Mouse (Mus musculus) MEL (cell line): ENCODE measurements around the gene Pdcd4. TPM values are rescaled to one million over a fixed set of nuclear protein-coding genes. Genes with fewer than 3 reads are reported as not detected.

ENCODE experiments used
- DNase-seq: peaks from one replicate; pipeline ENCODE4 v3.0.0; 2011; ENCODE audit warnings: low read depth, low spot score
- H3K27ac ChIP-seq: 2 replicates; pipeline ENCODE4 v1.5.1; 2012; ENCODE audit warnings: low read depth, mild to moderate bottlenecking, control low read depth, low read length, moderate library complexity; ENCODE audit not compliant: control insufficient read depth
- H3K27me3 ChIP-seq, 2 experiments: fragments of 150-350 bp in 1 of 2; sonication (generic) in 1 of 2; 2 replicates each; pipeline ENCODE4 v1.6.1; 2012; ENCODE audit warnings: low read length in 2 of 2, mild to moderate bottlenecking in 2 of 2, improper control_type of control experiment in 1 of 2, moderate library complexity in 1 of 2; ENCODE audit not compliant: insufficient read depth in 2 of 2, control insufficient read depth in 1 of 2
- H3K36me3 ChIP-seq, 2 experiments: 2 replicates each; pipeline ENCODE4 v1.6.1; 2012 to 2014; ENCODE audit warnings: low read length in 2 of 2, improper control_type of control experiment in 1 of 2, inconsistent platforms in 1 of 2, mild to moderate bottlenecking in 1 of 2; ENCODE audit not compliant: insufficient read depth in 2 of 2, control insufficient read depth in 1 of 2
- H3K4me1 ChIP-seq, 2 experiments: fragments of 150-350 bp in 1 of 2; sonication (generic) in 1 of 2; 2 replicates each; pipeline ENCODE4 v1.6.1; 2012; ENCODE audit warnings: low read length in 2 of 2, improper control_type of control experiment in 1 of 2, mild to moderate bottlenecking in 1 of 2; ENCODE audit not compliant: insufficient read depth in 2 of 2, control insufficient read depth in 1 of 2
- H3K4me3 ChIP-seq, 2 experiments: fragments of 150-350 bp in 1 of 2; sonication (generic) in 1 of 2; 2 replicates each; pipeline ENCODE4 v1.5.1; 2012; ENCODE audit warnings: low read depth in 2 of 2, low read length in 2 of 2, mild to moderate bottlenecking in 2 of 2, moderate library complexity in 2 of 2, control low read depth in 1 of 2, improper control_type of control experiment in 1 of 2; ENCODE audit not compliant: control insufficient read depth in 1 of 2, insufficient read depth in 1 of 2
- H3K79me2 ChIP-seq: 2 replicates; pipeline ENCODE4 v1.6.1; 2012; ENCODE audit warnings: mild to moderate bottlenecking, low read length, moderate library complexity; ENCODE audit not compliant: control insufficient read depth, poor library complexity, insufficient read depth
- H3K9ac ChIP-seq: 2 replicates; pipeline ENCODE4 v1.6.1; 2012; ENCODE audit warnings: low read depth, mild to moderate bottlenecking, control low read depth, low read length, moderate library complexity; ENCODE audit not compliant: control insufficient read depth, poor library complexity, severe bottlenecking
- H3K9me3 ChIP-seq: fragments of 150-350 bp; sonication (generic); replicated peaks from 2 replicates; pipeline ENCODE4 v1.6.1; 2012; ENCODE audit warnings: mild to moderate bottlenecking, low read length, improper control_type of control experiment, moderate library complexity; ENCODE audit not compliant: insufficient read depth
- CHD1 ChIP-seq: IDR thresholded peaks from 2 replicates; pipeline ENCODE4 v1.6.1; 2012; ENCODE audit warnings: low read depth, mild to moderate bottlenecking, inconsistent platforms, low read length, improper control_type of control experiment
- CHD2 ChIP-seq: IDR thresholded peaks from 2 replicates; pipeline ENCODE4 v1.6.1; 2011; ENCODE audit warnings: low read length, improper control_type of control experiment
- E2F4 ChIP-seq: IDR thresholded peaks from 2 replicates; pipeline ENCODE4 v1.6.1; 2011; ENCODE audit warnings: low read depth, low read length, improper control_type of control experiment, borderline replicate concordance
- ELF1 ChIP-seq: IDR thresholded peaks from 2 replicates; pipeline ENCODE4 v1.6.1; 2014; ENCODE audit warnings: low read depth, mild to moderate bottlenecking, inconsistent platforms, low read length, improper control_type of control experiment, moderate library complexity
- EP300 ChIP-seq, 2 experiments: IDR thresholded peaks; 2 replicates each; pipeline ENCODE4 v1.6.1; 2011; ENCODE audit warnings: improper control_type of control experiment in 2 of 2, low read length in 2 of 2, low read depth in 1 of 2, mild to moderate bottlenecking in 1 of 2
- ETS1 ChIP-seq: IDR thresholded peaks from 2 replicates; pipeline ENCODE4 v1.6.1; 2012; ENCODE audit warnings: low read depth, mild to moderate bottlenecking, inconsistent platforms, low read length, improper control_type of control experiment, moderate library complexity
- GATA1 ChIP-seq: IDR thresholded peaks from 2 replicates; pipeline ENCODE4 v1.6.1; 2011; ENCODE audit warnings: low read depth, low read length, improper control_type of control experiment
- HCFC1 ChIP-seq: IDR thresholded peaks from 2 replicates; pipeline ENCODE4 v1.6.1; 2012; ENCODE audit warnings: low read depth, mild to moderate bottlenecking, inconsistent platforms, low read length, improper control_type of control experiment, moderate library complexity
- MAFK ChIP-seq: IDR thresholded peaks from 2 replicates; pipeline ENCODE4 v1.6.1; 2011; ENCODE audit warnings: low read depth, mild to moderate bottlenecking, low read length, improper control_type of control experiment, borderline replicate concordance
- MAX ChIP-seq: IDR thresholded peaks from 2 replicates; pipeline ENCODE4 v1.6.1; 2011; ENCODE audit warnings: low read length, improper control_type of control experiment
- MEF2A ChIP-seq: IDR thresholded peaks from 2 replicates; pipeline ENCODE4 v1.6.1; 2014; ENCODE audit warnings: low read depth, mild to moderate bottlenecking, inconsistent platforms, low read length, improper control_type of control experiment; ENCODE audit not compliant: poor library complexity, insufficient replicate concordance, severe bottlenecking; ENCODE audit errors: extremely low read depth
- MYB ChIP-seq: IDR thresholded peaks from 2 replicates; pipeline ENCODE4 v1.6.1; 2011; ENCODE audit warnings: mild to moderate bottlenecking, low read depth, low read length, improper control_type of control experiment
- MYC ChIP-seq: IDR thresholded peaks from 2 replicates; pipeline ENCODE4 v1.6.1; 2011; ENCODE audit warnings: low read depth, mild to moderate bottlenecking, low read length, improper control_type of control experiment, moderate library complexity
- POLR2AphosphoS2 ChIP-seq: IDR thresholded peaks from 2 replicates; pipeline ENCODE4 v1.6.1; 2011; ENCODE audit warnings: low read length, improper control_type of control experiment
- POLR2AphosphoS5 ChIP-seq: IDR thresholded peaks from 2 replicates; pipeline ENCODE4 v1.6.1; 2012; ENCODE audit warnings: low read depth, borderline replicate concordance, mild to moderate bottlenecking, inconsistent platforms, low read length, moderate library complexity, mixed read lengths
- RAD21 ChIP-seq: IDR thresholded peaks from 2 replicates; pipeline ENCODE4 v1.6.1; 2011; ENCODE audit warnings: mild to moderate bottlenecking, low read depth, low read length, improper control_type of control experiment
- RCOR1 ChIP-seq: IDR thresholded peaks from 2 replicates; pipeline ENCODE4 v1.6.1; 2012; ENCODE audit warnings: low read depth, mild to moderate bottlenecking, inconsistent platforms, low read length, improper control_type of control experiment
- SMC3 ChIP-seq: IDR thresholded peaks from 2 replicates; pipeline ENCODE4 v1.6.1; 2011; ENCODE audit warnings: low read depth, low read length, improper control_type of control experiment
- TBP ChIP-seq: IDR thresholded peaks from 2 replicates; pipeline ENCODE4 v1.8.0; 2011; ENCODE audit warnings: low read depth, low read length, improper control_type of control experiment
- UBTF ChIP-seq: IDR thresholded peaks from 2 replicates; pipeline ENCODE4 v1.6.1; 2012; ENCODE audit warnings: low read depth, mild to moderate bottlenecking, inconsistent platforms, low read length, improper control_type of control experiment, moderate library complexity, borderline replicate concordance; ENCODE audit not compliant: insufficient read depth
- USF1 ChIP-seq: IDR thresholded peaks from 2 replicates; pipeline ENCODE4 v1.6.1; 2014; ENCODE audit warnings: low read depth, mild to moderate bottlenecking, inconsistent platforms, low read length, improper control_type of control experiment, moderate library complexity
- USF2 ChIP-seq, 2 experiments: IDR thresholded peaks; 2 replicates each; pipeline ENCODE4 v1.6.1; 2011 to 2012; ENCODE audit warnings: improper control_type of control experiment in 2 of 2, low read length in 2 of 2, borderline replicate concordance in 1 of 2, inconsistent platforms in 1 of 2, low read depth in 1 of 2, mild to moderate bottlenecking in 1 of 2; ENCODE audit not compliant: insufficient read depth in 1 of 2
- ZC3H11A ChIP-seq: IDR thresholded peaks from 2 replicates; pipeline ENCODE4 v1.6.1; 2012; ENCODE audit warnings: low read depth, mild to moderate bottlenecking, inconsistent platforms, low read length, improper control_type of control experiment
- ZKSCAN1 ChIP-seq: IDR thresholded peaks from 2 replicates; pipeline ENCODE4 v1.6.1; 2012; ENCODE audit warnings: low read depth, mild to moderate bottlenecking, inconsistent platforms, low read length, improper control_type of control experiment, moderate library complexity
- ZMIZ1 ChIP-seq: IDR thresholded peaks from 2 replicates; pipeline ENCODE4 v1.6.1; 2012; ENCODE audit warnings: low read depth, mild to moderate bottlenecking, inconsistent platforms, low read length, improper control_type of control experiment, moderate library complexity
- ZNF384 ChIP-seq: IDR thresholded peaks from 2 replicates; pipeline ENCODE4 v1.6.1; 2012; ENCODE audit warnings: low read depth, mild to moderate bottlenecking, inconsistent platforms, low read length, improper control_type of control experiment
- polyA plus RNA-seq, 2 experiments: library from polyadenylated mRNA; stranded (reverse) in 1 of 2; unstranded in 1 of 2; fragments of >175 nt in 1 of 2; fragments of >200 nt in 1 of 2; gene quantifications; 2 replicates each; pipeline versions ENCODE4 v1.2.1 to v1.2.4; 2012; ENCODE audit warnings: low replicate concordance in 2 of 2, low read depth in 1 of 2; ENCODE audit not compliant: insufficient read length in 2 of 2, insufficient read depth in 1 of 2, missing spikeins in 1 of 2
- total RNA-seq: library from RNA; depleted of rRNA; stranded (reverse); fragments of 300-350 nt; gene quantifications from 2 replicates; pipeline ENCODE4 v1.2.3, GENCODE M21; 2012

Gene Pdcd4
- total and polyA plus RNA-seq, 3 experiments = 30.0 to 37.6 TPM; not detected in 1

GRCm38 (mm10) chr19:53941139-53941538, 49.1 kb downstream of the Pdcd4 start (continued):
- TF ChIP-seq USF2 (IDR thresholded peaks at IDR 0.05; ENCODE audit: borderline replicate concordance in 1 of 2, insufficient read depth in 1 of 2, low read depth in 1 of 2, low read length in 2 of 2) = peak in 1 of 2 experiments; percentile 59; a peak in 1 of 4 replicates
- no peak for TF ChIP-seq TBP
- peak; percentile 96 for TF ChIP-seq ETS1
- TF ChIP-seq MEF2A = peak; percentile 43; the same call in 1 of the 2 replicates
- TF ChIP-seq HCFC1 = peak; percentile 30; the same call in 1 of the 2 replicates
- TF ChIP-seq E2F4 = no peak
- TF ChIP-seq UBTF = no peak

DNA sequence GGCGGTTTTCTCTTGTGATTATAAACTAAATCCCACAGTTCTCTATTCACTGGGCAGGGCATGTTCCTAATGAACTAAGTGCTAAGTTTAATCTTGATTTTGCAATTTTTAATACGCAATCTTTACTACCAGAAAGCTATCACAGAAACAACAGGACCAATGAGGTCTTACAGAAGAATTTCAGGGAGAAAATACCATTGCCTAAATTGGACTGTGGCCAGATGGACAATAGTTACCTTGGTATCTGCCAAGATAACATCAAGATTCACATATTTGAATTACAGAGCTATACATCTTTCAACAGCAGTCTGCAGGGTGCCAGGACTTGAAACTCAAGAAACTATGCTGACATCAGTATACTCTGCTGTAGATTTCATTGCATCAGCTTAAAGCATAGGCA, 50.3 kb downstream of the Pdcd4 start:
- TF ChIP-seq EP300 (IDR thresholded peaks at IDR 0.05; ENCODE audit: low read depth in 1 of 2, low read length in 2 of 2) (0 out of 4 replicates have a peak, but pooled peaks of 1 of the 2 experiments have one; percentile 15), GATA1 (peak; percentile 5; the same call in 1 of the 2 replicates), ZC3H11A (no peak), RCOR1 (peak; percentile 40; the same call in 1 of the 2 replicates)
- TF ChIP-seq, all 39 proteins: peak for 3
- H3K4me1 ChIP-seq = peaks cover 21 to 48% of the 10 kb centered on the region in 2 experiments

GRCm38 (mm10) chr19:53943802-53944785, 52.1 kb downstream of the Pdcd4 start, which contains the start of the genes Shoc2 and Bbip1:
Gene Shoc2, plus strand, starts transcription at chr19:53944306.
Gene Bbip1, minus strand, starts transcription at chr19:53944627.
- Histone ChIP-seq H3K27me3 (no peaks in the 10 kb centered on the region), H3K9ac (peak within 1 kb of the TSS; percentile 97), H3K79me2 (peaks cover 33% of the 10 kb centered on the region), H3K36me3 (peaks cover 0 to 60% of the 10 kb centered on the region in 2 experiments; a peak in 3 of 4 replicates), H3K9me3 (no peaks in the 10 kb centered on the region), H3K4me3 (peak within 1 kb of the TSS; percentile 95), H3K4me1 (peaks cover 24 to 59% of the 10 kb centered on the region in 2 experiments), H3K27ac (peak within 1 kb of the TSS; percentile 99)
- DNase-seq = peak; percentile 100
- no peak for TF ChIP-seq ZMIZ1
- no peak for TF ChIP-seq ZKSCAN1
- peak; percentile 98 for TF ChIP-seq MYB
- 0 out of 2 replicates have a peak, but pooled peaks have one; percentile 63 for TF ChIP-seq POLR2AphosphoS5
- no peak for TF ChIP-seq CHD2
- TF ChIP-seq POLR2AphosphoS2 = peak; percentile 87
- peak; percentile 87 for TF ChIP-seq ELF1
- peak; percentile 46; the same call in 1 of the 2 replicates for TF ChIP-seq MAX
- TF ChIP-seq RAD21 = peak; percentile 0; the same call in 1 of the 2 replicates
- TF ChIP-seq ZC3H11A = no peak
- TF ChIP-seq MYC = no peak
- no peak for TF ChIP-seq ZNF384
- 0 out of 2 replicates have a peak, but pooled peaks have one; percentile 72 for TF ChIP-seq CHD1
- no peak for TF ChIP-seq MAFK
- no peak; the same call in 1 of the 2 replicates for TF ChIP-seq SMC3
- TF ChIP-seq USF1 = no peak

More for the DNA sequence above, 50.3 kb downstream of the Pdcd4 start:
- Histone ChIP-seq H3K9me3 (no peaks in the 10 kb centered on the region), H3K36me3 (peaks cover 8 to 52% of the 10 kb centered on the region in 2 experiments), H3K9ac (peak overlapping the region; percentile 9; the same call in 1 of the 2 replicates), H3K27me3 (no peaks in the 10 kb centered on the region), H3K4me3 (no peak overlapping the region), H3K79me2 (peaks cover 25% of the 10 kb centered on the region), H3K27ac (0 out of 2 replicates have a peak overlapping the region, but pooled peaks have one; percentile 6)
- no peak for DNase-seq
